Mouse (Mus musculus): ENCODE measurements around the gene Etfdh.

DNA sequence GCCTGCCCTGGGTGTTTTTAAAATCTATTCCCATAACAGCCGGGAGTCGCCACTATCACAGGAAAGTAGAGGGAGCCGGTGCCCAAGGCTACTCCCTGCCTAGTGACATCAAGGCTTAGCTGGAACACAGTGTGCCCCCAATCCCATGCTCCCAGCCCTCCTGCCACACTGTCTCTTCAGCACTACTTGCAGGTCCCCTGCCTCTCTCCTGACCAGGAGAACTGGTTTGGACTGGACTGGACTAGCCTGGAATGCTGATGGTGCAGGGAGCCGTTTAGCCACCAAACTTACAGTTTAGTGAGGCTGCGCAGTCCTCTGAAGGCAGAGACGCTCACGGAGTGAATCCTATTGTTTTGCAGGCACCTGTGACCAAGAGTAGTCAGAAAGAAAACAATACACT, 41.3 kb upstream of the Etfdh start:
- TF ChIP-seq CTCF (IDR thresholded peaks at IDR 0.05; ENCODE audit: low read depth) (no peak), EP300 (IDR thresholded peaks at IDR 0.05; ENCODE audit: low read depth) (no peak)

Measured in liver, embryonic 14.5 days (tissue).